Mouse (Mus musculus) liver, adult 2 months (tissue): ENCODE data around the gene Fubp3.

ENCODE experiments used
- CTCF ChIP-seq: fragments of 200-500 bp; IDR thresholded peaks from 2 replicates; pipeline ENCODE4 v1.5.1; 2011; ENCODE audit warnings: low read depth, low read length, control low read depth
- POLR2A ChIP-seq: fragments of 200-500 bp; IDR thresholded peaks from 2 replicates; pipeline ENCODE4 v1.6.1; 2011; ENCODE audit warnings: low read length, control low read depth; ENCODE audit not compliant: insufficient read depth; ENCODE audit errors: extremely low read depth

- TF ChIP-seq CTCF: no peak
- no peak for TF ChIP-seq POLR2A
These were observed 65.4 kb downstream of the Fubp3 start for GRCm38 (mm10) chr2:31637807-31638206.
